Mouse (Mus musculus) right cerebral cortex, adult 18-20 months (tissue): ENCODE measurements around the gene Dao.

Experiments
- DNase-seq: peaks from one replicate; pipeline ENCODE4 v3.0.0; 2022; ENCODE audit warnings: mixed read lengths

Gene Dao

GRCm38 (mm10) chr5:114003542-114003941 is at the start of gene Dao:
TSS of gene Dao (plus strand) at chr5:114003703.
- no peak for DNase-seq

- peak; percentile 78 for DNase-seq
Observed at GRCm38 (mm10) chr5:113954421-113954820, 49.1 kb upstream of the Dao start.

GRCm38 (mm10) chr5:113955281-113955680 is 48.2 kb upstream of the Dao start:
- DNase-seq, result no peak

GRCm38 (mm10) chr5:113955691-113956090 is 47.8 kb upstream of the Dao start:
- no peak for DNase-seq

GRCm38 (mm10) chr5:113956510-113956909 is 47.0 kb upstream of the Dao start:
- peak; percentile 64 for DNase-seq

GRCm38 (mm10) chr5:113959039-113959438 is 44.5 kb upstream of the Dao start:
- DNase-seq, result no peak

- DNase-seq, result no peak
Observed at GRCm38 (mm10) chr5:113960416-113960815, 43.1 kb upstream of the Dao start.

- no peak for DNase-seq
Observed at GRCm38 (mm10) chr5:113961776-113962175, 41.7 kb upstream of the Dao start.

GRCm38 (mm10) chr5:113964972-113965371 is 38.5 kb upstream of the Dao start:
- DNase-seq, result no peak

GRCm38 (mm10) chr5:113965659-113966185 is 37.8 kb upstream of the Dao start:
- no peak for DNase-seq

- no peak for DNase-seq
Observed at GRCm38 (mm10) chr5:113966452-113967150, 36.9 kb upstream of the Dao start.

GRCm38 (mm10) chr5:113968371-113968770 is 35.1 kb upstream of the Dao start:
- DNase-seq, result no peak

- DNase-seq, result no peak
Observed at GRCm38 (mm10) chr5:113971434-113971960, 32.0 kb upstream of the Dao start.

- DNase-seq, result no peak
Observed at GRCm38 (mm10) chr5:113972589-113973515, 30.7 kb upstream of the Dao start.

- DNase-seq, result no peak
Observed at GRCm38 (mm10) chr5:113973790-113974189, 29.7 kb upstream of the Dao start.

- DNase-seq, result no peak
Observed at GRCm38 (mm10) chr5:113974576-113974975, 28.9 kb upstream of the Dao start.

- no peak for DNase-seq
Observed at GRCm38 (mm10) chr5:113975538-113976215, 27.8 kb upstream of the Dao start.

- DNase-seq, result no peak
Observed at GRCm38 (mm10) chr5:113976597-113976996, 26.9 kb upstream of the Dao start.

GRCm38 (mm10) chr5:113977309-113977708 is 26.2 kb upstream of the Dao start:
- no peak for DNase-seq

- DNase-seq, result no peak
Observed at GRCm38 (mm10) chr5:113980511-113980910, 23.0 kb upstream of the Dao start.

GRCm38 (mm10) chr5:113981171-113981570 is 22.3 kb upstream of the Dao start:
- DNase-seq, result no peak

GRCm38 (mm10) chr5:113981843-113982242 is 21.7 kb upstream of the Dao start:
- DNase-seq, result no peak

GRCm38 (mm10) chr5:113983541-113983940 is 20.0 kb upstream of the Dao start:
- DNase-seq, result no peak
